Mouse (Mus musculus): Measurements from ENCODE around the gene Depp1.
A peak's percentile ranks its signal among the peaks of the same experiment; 100 is the strongest.

Gene Depp1

GRCm38 (mm10) chr6:116650406-116650805, at the start of gene Depp1:
TSS of gene Depp1 (plus strand) at chr6:116650609.
- no peak for DNase-seq (ENCODE audit: low read depth, low spot score)

GRCm38 (mm10) chr6:116600969-116601368, 49.4 kb upstream of the Depp1 start:
- DNase-seq (ENCODE audit: low read depth, low spot score) = peak; percentile 8

- no peak for DNase-seq (ENCODE audit: low read depth, low spot score)
These were observed 43.2 kb upstream of the Depp1 start for GRCm38 (mm10) chr6:116607230-116607629.

- DNase-seq (ENCODE audit: low read depth, low spot score) = no peak
These were observed 34.7 kb upstream of the Depp1 start for GRCm38 (mm10) chr6:116615719-116616118.

- no peak for DNase-seq (ENCODE audit: low read depth, low spot score)
These were observed 32.3 kb upstream of the Depp1 start for GRCm38 (mm10) chr6:116618073-116618472.

- no peak for DNase-seq (ENCODE audit: low read depth, low spot score)
These were observed 28.9 kb upstream of the Depp1 start for GRCm38 (mm10) chr6:116621318-116622023.

GRCm38 (mm10) chr6:116626417-116626816, 24.0 kb upstream of the Depp1 start:
- DNase-seq (ENCODE audit: low read depth, low spot score) = peak; percentile 16

GRCm38 (mm10) chr6:116628095-116628494, 22.3 kb upstream of the Depp1 start:
- no peak for DNase-seq (ENCODE audit: low read depth, low spot score)

GRCm38 (mm10) chr6:116628539-116629171, 21.8 kb upstream of the Depp1 start, which contains the start of gene Zfp422:
TSS of gene Zfp422 (minus strand) at chr6:116628999.
- DNase-seq (ENCODE audit: low read depth, low spot score) = peak; percentile 66

- no peak for DNase-seq (ENCODE audit: low read depth, low spot score)
These were observed 20.6 kb upstream of the Depp1 start for GRCm38 (mm10) chr6:116629766-116630165.

- peak; percentile 78 for DNase-seq (ENCODE audit: low read depth, low spot score)
These were observed 18.3 kb upstream of the Depp1 start for GRCm38 (mm10) chr6:116632129-116632528.

- DNase-seq (ENCODE audit: low read depth, low spot score) = no peak
These were observed 16.4 kb upstream of the Depp1 start for GRCm38 (mm10) chr6:116633741-116634695.

GRCm38 (mm10) chr6:116635251-116636180, 14.9 kb upstream of the Depp1 start:
- no peak for DNase-seq (ENCODE audit: low read depth, low spot score)

- no peak for DNase-seq (ENCODE audit: low read depth, low spot score)
These were observed 13.7 kb upstream of the Depp1 start for GRCm38 (mm10) chr6:116636581-116637235.

- DNase-seq (ENCODE audit: low read depth, low spot score) = no peak
These were observed 12.9 kb upstream of the Depp1 start for GRCm38 (mm10) chr6:116637496-116637895.

- DNase-seq (ENCODE audit: low read depth, low spot score) = no peak
These were observed 11.5 kb upstream of the Depp1 start for GRCm38 (mm10) chr6:116638871-116639270.

GRCm38 (mm10) chr6:116639663-116640062, 10.7 kb upstream of the Depp1 start:
- peak; percentile 72 for DNase-seq (ENCODE audit: low read depth, low spot score)

- DNase-seq (ENCODE audit: low read depth, low spot score) = no peak
These were observed 7.5 kb upstream of the Depp1 start for GRCm38 (mm10) chr6:116642942-116643341.

- DNase-seq (ENCODE audit: low read depth, low spot score) = no peak
These were observed 6.5 kb upstream of the Depp1 start for GRCm38 (mm10) chr6:116643881-116644280.

GRCm38 (mm10) chr6:116644335-116644734, 6.1 kb upstream of the Depp1 start:
- no peak for DNase-seq (ENCODE audit: low read depth, low spot score)

All from R1 (cell line).